Mouse (Mus musculus) kidney, embryonic 16.5 days (tissue): ENCODE results near the gene Cdh3. TPM values are rescaled to one million over a fixed set of nuclear protein-coding genes. Genes with fewer than 3 reads are reported as not detected.

Experiments used
- ATAC-seq: fragments of 200-750 bp; cut with Nextera tagmentation; 2 replicates; pipeline ENCODE4 v1.8.0; 2017; ENCODE audit warnings: moderate TSS enrichment; ENCODE audit not compliant: low FRiP score, low TSS enrichment
- H3K27ac ChIP-seq: fragments of 300-500 bp; sonication (generic); 2 replicates; pipeline ENCODE4 v1.5.1; 2014; ENCODE audit warnings: low read length
- H3K27me3 ChIP-seq: fragments of 300-500 bp; sonication (generic); 2 replicates; pipeline ENCODE4 v1.6.1; 2014; ENCODE audit warnings: low read length, control low read depth, mixed read lengths; ENCODE audit not compliant: insufficient read depth
- H3K36me3 ChIP-seq: fragments of 300-500 bp; sonication (generic); 2 replicates; pipeline ENCODE4 v1.6.1; 2014; ENCODE audit warnings: low read length, control low read depth, mixed read lengths; ENCODE audit not compliant: insufficient read depth
- H3K4me1 ChIP-seq: fragments of 300-500 bp; sonication (generic); 2 replicates; pipeline ENCODE4 v1.6.1; 2014; ENCODE audit warnings: low read length, control low read depth, mixed read lengths; ENCODE audit not compliant: insufficient read depth
- H3K4me2 ChIP-seq: fragments of 300-500 bp; sonication (generic); replicated peaks from 2 replicates; pipeline ENCODE4 v1.6.1; 2014; ENCODE audit warnings: low read depth, low read length
- H3K4me3 ChIP-seq: fragments of 300-500 bp; sonication (generic); 2 replicates; pipeline ENCODE4 v1.5.1; 2014; ENCODE audit warnings: mild to moderate bottlenecking, low read length
- H3K9ac ChIP-seq: fragments of 300-500 bp; sonication (generic); replicated peaks from 2 replicates; pipeline ENCODE4 v1.6.1; 2014; ENCODE audit warnings: low read length
- H3K9me3 ChIP-seq: fragments of 300-500 bp; sonication (generic); 2 replicates; pipeline ENCODE4 v1.6.1; 2016; ENCODE audit warnings: low read length, control low read depth
- WGBS: fragments of 180-500 bp; shearing (Covaris S2); extraction: QIAGEN DNeasy Blood & Tissue Kit; methylation state at CpG from one replicate; pipeline ENCODE4 v1.1.7; 2014; 5-methylcytosine and 5-hydroxymethylcytosine counted together
- polyA plus RNA-seq: library from polyadenylated mRNA; unstranded; fragments of >200 nt; fragmentation: Nextera tagmentation; extraction: Ambion mirVana; gene quantifications from 2 replicates; pipeline ENCODE4 v1.2.1, GENCODE M21; 2015

The Cdh3 gene
- polyA plus RNA-seq, 1 experiment from 2014 or later, result 31.0 TPM

DNA sequence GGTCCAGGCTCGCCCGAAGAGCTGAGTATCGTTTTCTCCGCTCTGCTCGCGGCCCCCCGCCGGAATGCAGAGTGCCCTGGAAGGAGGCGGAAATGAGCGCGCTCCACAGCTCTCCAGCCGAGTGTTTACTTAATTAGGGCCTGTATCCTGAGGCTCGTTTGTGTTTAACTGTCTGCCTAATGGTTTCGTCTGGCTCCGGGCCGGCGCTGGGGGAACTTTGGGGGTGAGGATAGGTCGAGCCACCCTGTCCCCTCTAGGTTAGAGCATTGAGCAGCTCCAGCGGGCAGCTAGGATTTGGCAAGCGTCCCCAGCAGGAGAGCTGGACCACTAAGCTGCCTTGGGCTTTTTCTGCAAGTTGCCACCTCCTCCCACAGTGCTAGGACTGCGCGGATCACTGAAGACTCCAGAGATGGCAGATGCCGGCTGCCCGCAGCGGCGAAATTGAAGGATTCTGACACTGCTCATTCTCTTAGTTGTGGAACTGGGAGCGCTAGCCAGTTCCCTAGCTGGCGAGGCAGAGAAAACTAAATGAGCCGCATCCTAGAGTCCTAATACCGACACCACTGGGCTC lies 2.8 kb upstream of the Cdh3 start:
- H3K9ac ChIP-seq, result peak overlapping the region; percentile 61
- peaks cover 8% of the 10 kb centered on the region for H3K27me3 ChIP-seq
- H3K4me3 ChIP-seq, result peak overlapping the region; percentile 41
- ATAC-seq, result peak; percentile 55; the same call in 1 of the 2 replicates
- H3K36me3 ChIP-seq, result no peaks in the 10 kb centered on the region
- H3K4me2 ChIP-seq, result peak overlapping the region; percentile 69
- H3K9me3 ChIP-seq, result no peaks in the 10 kb centered on the region
- H3K27ac ChIP-seq, result peak overlapping the region; percentile 73
- 2% methylated on average over 30 of the region's 30 CpGs for WGBS
- peaks cover 40% of the 10 kb centered on the region for H3K4me1 ChIP-seq

DNA sequence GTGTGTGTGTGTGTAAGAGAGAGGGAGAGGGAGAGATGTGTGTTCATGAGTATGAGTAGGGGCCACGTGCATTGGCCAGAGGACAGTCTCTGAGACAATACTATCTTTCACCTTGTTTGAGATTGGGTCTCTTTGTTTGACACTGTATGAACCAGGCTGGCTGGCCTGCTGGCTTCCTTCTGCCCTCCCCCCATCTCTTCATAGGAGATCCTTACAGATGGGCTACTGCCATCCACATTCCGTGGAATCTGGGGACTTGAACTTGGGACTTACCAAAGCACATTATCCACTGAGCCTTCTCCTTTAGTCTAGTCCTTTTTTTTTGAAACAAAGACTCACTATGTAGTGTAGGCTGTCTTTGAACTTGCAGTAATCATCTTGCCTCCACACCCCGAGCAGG lies 2.2 kb upstream of the Cdh3 start:
- H3K4me1 ChIP-seq, result peaks cover 47% of the 10 kb centered on the region
- no peak for ATAC-seq
- no peaks in the 10 kb centered on the region for H3K36me3 ChIP-seq
- H3K27ac ChIP-seq, result no peak overlapping the region
- peak overlapping the region; percentile 69 for H3K4me2 ChIP-seq
- H3K9ac ChIP-seq, result no peak overlapping the region
- peaks cover 8% of the 10 kb centered on the region for H3K27me3 ChIP-seq
- WGBS, result 37% methylated on average over 3 of the region's 3 CpGs
- no peaks in the 10 kb centered on the region for H3K9me3 ChIP-seq
- peak overlapping the region; percentile 41; the same call in 1 of the 2 replicates for H3K4me3 ChIP-seq

DNA sequence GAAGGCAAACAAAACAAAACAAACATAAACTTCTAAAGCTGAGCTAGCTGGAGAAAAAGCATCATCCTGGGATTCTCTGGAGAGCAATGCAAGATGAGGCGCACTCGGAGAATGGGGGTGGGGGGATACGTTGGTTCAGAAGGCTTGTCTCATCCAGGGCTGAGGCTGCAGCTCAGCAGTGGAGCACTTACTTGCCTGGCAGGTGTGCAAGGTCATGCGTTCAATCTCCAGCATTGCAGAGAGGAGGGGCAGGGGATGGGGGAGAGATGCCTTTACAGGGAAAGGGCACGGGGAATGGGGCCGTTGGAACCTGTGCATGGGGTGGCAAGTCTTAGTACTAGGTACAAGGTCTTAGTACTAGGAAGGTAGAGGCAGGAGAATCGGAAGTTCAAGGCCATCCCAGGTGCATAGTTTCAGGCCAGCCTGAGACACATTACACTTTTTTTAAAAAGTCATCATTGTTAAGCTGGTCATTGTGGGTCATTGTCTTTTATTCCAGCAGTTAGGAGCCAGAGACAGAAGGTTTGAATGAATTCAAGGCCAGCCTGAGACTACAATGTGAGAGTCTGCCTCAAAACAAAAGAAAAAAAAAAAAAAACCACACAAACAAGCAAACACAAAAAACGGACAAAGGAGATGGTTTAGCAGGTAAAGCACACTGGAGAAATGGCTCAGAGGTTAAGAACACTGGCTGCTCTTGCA lies 1.5 kb upstream of the Cdh3 start:
- Histone ChIP-seq H3K27me3 (peaks cover 8% of the 10 kb centered on the region), H3K4me1 (peaks cover 48% of the 10 kb centered on the region), H3K4me3 (no peak overlapping the region), H3K27ac (no peak overlapping the region), H3K9me3 (no peaks in the 10 kb centered on the region), H3K9ac (no peak overlapping the region), H3K36me3 (no peaks in the 10 kb centered on the region), H3K4me2 (no peak overlapping the region)
- no peak for ATAC-seq
- WGBS, result 66% methylated on average over 8 of the region's 8 CpGs

DNA sequence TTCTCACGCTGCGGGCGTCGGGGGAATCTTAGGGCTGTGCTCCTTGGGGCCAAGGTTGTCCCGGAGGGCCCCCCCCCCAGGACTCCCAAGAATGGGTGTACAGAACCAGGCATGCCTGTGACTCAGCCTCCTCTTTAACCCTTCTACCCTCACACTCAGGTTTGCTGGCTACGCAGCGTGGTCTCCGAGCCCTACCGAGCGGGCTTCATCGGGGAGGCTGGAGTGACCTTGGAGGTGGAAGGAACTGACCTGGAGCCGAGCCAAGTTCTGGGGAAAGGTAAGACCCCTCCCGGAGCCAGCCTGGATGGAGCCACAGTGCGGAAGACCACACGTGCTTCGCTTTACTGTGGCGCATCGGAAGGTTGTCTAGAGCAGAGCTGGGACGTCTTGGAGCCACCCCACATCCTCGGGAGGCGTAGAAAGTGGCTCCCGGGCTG lies 392 bp downstream of the Cdh3 start:
- no peaks in the 10 kb centered on the region for H3K36me3 ChIP-seq
- peaks cover 48% of the 10 kb centered on the region for H3K4me1 ChIP-seq
- H3K4me3 ChIP-seq, result peak overlapping the region; percentile 55
- WGBS, result 1% methylated on average over 21 of the region's 22 CpGs
- ATAC-seq, result peak; percentile 49
- peak overlapping the region; percentile 88 for H3K27ac ChIP-seq
- peaks cover 8% of the 10 kb centered on the region for H3K27me3 ChIP-seq
- no peaks in the 10 kb centered on the region for H3K9me3 ChIP-seq
- H3K9ac ChIP-seq, result peak overlapping the region; percentile 73
- H3K4me2 ChIP-seq, result peak overlapping the region; percentile 71

DNA sequence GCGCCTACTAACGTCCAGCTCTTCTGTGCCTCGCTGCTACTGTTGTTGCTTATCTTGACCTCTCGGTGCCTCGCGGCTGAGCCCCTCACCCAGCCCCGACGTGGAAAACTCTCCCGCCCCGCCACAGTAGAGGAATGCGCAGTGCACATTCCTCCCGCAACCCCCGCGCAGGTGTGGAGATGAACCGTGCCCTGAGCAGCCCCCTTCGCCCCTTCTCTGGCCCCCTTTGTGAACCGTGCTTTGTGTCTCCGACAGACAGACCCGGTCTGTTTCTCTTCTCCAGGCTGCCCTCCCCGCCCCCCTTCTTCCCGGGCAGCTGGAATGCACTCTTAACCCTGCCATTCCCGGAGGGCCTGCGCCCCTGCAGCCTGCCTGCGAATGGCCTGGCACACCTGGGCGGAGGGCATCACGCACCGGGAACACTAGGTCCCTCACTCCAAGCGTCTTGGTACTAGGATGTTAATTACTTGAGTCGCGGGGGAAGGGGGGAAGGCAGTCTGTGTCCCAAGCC lies 895 bp downstream of the Cdh3 start:
- Histone ChIP-seq H3K4me3 (peak overlapping the region; percentile 55), H3K9me3 (no peaks in the 10 kb centered on the region), H3K9ac (peak overlapping the region; percentile 73), H3K36me3 (no peaks in the 10 kb centered on the region), H3K27ac (peak overlapping the region; percentile 88), H3K27me3 (peaks cover 8% of the 10 kb centered on the region), H3K4me2 (peak overlapping the region; percentile 71), H3K4me1 (peaks cover 53% of the 10 kb centered on the region)
- under 1% methylated on average over 30 of the region's 30 CpGs for WGBS
- peak; percentile 27 for ATAC-seq

DNA sequence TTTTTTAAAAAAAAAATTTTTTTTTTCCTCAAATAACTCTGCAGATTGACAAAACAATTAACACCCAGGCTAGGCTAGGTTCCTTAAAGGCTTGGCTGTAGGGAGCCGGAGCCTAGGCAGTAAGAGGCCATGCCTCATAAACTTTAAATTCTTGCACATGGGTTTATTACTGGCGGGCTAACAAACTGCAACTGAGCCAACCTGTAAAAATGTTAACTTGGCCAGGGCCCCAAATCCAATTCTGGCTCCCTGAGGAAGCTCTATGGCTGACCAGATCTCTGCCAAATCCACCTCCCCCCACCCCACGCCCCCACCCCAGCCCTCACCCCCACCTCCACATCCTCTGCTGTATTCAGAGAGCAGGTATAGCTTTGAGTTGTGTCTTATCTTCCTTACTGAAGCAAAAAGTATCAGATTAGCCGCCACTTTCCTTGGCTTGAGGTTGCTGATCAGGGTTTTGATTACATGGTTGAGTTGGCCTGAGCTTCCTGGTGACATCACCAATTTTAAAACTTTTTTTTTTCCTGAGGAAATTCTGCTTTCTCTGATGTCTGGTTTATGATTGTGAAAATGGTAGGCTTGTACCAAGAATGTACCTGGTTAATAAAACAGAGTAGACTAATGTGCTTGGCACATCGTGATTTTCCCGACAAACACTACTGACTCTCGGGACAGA lies 1.9 kb downstream of the Cdh3 start:
- peak; percentile 44; the same call in 1 of the 2 replicates for ATAC-seq
- H3K9me3 ChIP-seq, result no peaks in the 10 kb centered on the region
- 22% methylated on average over 7 of the region's 7 CpGs for WGBS

DNA sequence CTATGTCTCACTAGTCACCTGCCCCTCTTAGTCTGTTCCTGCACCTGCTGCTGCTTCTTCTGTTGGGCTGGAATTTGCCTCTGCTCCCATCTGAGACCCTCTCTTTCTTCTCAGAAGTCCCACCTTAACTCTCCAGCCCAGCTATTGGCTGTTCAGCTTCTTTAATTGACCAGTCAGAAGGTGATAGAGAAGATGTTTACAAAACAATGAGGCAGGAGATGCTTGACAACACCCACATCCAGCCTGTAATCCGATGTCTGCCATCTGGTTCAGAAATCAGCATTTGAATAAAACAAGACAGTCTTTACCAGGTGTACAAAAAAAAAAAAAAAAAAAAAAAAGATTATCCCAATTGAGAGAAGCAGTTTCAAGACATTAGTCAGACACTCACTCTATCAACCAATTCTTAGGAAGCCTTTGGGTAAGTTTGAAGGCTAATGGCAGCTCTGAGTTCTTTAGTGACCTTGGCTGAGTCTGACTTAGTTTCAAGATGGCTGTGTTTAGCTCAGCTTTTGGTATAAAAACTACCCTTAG lies 5.3 kb downstream of the Cdh3 start:
- H3K9ac ChIP-seq, result no peak overlapping the region
- no peak overlapping the region for H3K27ac ChIP-seq
- H3K36me3 ChIP-seq, result no peaks in the 10 kb centered on the region
- no peaks in the 10 kb centered on the region for H3K9me3 ChIP-seq
- no peak overlapping the region for H3K4me2 ChIP-seq
- peaks cover 41% of the 10 kb centered on the region for H3K4me1 ChIP-seq
- H3K4me3 ChIP-seq, result no peak overlapping the region
- ATAC-seq, result no peak
- 25% methylated on average over 1 of the region's 1 CpGs for WGBS
- peaks cover 2% of the 10 kb centered on the region; the same call in 1 of the 2 replicates for H3K27me3 ChIP-seq

More for the DNA sequence above, 1.9 kb downstream of the Cdh3 start:
- Histone ChIP-seq H3K9ac (no peak overlapping the region; the same call in 1 of the 2 replicates), H3K27ac (peak overlapping the region; percentile 88), H3K36me3 (no peaks in the 10 kb centered on the region), H3K4me3 (peak overlapping the region; percentile 55), H3K4me2 (peak overlapping the region; percentile 71), H3K27me3 (peaks cover 8% of the 10 kb centered on the region), H3K4me1 (peaks cover 54% of the 10 kb centered on the region)

DNA sequence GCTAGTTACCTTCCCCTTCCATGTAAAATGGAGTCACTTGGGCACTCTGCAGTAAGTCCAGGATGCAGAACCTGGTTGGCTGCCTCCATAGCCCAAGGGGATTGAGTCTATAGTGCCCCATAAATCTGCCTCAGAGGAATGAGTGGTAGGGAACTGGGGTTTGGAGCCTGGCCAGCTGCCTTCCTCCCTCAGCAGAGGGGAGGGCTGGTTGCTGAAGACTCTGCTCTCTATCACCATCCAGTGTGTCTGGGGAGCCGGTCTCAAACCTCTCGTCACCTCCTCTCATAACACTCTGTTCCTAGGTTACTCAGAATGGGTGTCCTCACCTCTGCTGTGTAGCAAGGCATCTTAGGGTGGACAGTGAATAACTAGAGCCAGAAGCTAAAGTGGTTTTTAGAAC lies 5.9 kb downstream of the Cdh3 start:
- no peaks in the 10 kb centered on the region for H3K36me3 ChIP-seq
- no peaks in the 10 kb centered on the region; the same call in 1 of the 2 replicates for H3K27me3 ChIP-seq
- H3K27ac ChIP-seq, result no peak overlapping the region
- peaks cover 35% of the 10 kb centered on the region for H3K4me1 ChIP-seq
- no peak overlapping the region for H3K9ac ChIP-seq
- ATAC-seq, result no peak
- no peak overlapping the region for H3K4me3 ChIP-seq
- H3K9me3 ChIP-seq, result no peaks in the 10 kb centered on the region
- 34% methylated on average over 2 of the region's 2 CpGs for WGBS
- H3K4me2 ChIP-seq, result no peak overlapping the region

DNA sequence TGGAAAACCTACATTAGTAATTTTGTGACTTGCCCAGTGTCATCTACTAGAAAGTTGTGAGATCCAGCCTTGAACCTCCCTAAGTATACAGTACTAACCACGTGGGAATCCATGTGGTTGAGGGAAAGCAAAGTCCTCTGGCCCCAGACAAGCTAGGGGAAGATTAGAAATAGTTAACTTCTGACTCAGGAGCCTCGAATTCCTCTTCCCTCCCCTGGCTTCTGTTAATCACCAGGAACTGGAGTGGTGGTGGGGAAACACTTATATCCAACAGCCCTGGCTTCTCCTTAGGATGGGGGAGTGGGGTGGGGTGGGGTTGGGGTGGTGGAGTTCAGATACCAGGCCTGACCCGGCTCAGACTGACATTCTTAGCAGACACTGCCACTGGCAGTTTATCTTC lies 8.1 kb downstream of the Cdh3 start:
- H3K27ac ChIP-seq, result no peak overlapping the region
- 11% methylated on average over 3 of the region's 3 CpGs for WGBS
- ATAC-seq, result no peak

More for the DNA sequence above, 8.1 kb downstream of the Cdh3 start:
- Histone ChIP-seq H3K4me1 (peaks cover 15% of the 10 kb centered on the region), H3K9me3 (no peaks in the 10 kb centered on the region), H3K27me3 (no peaks in the 10 kb centered on the region), H3K36me3 (no peaks in the 10 kb centered on the region), H3K9ac (no peak overlapping the region), H3K4me2 (no peak overlapping the region), H3K4me3 (no peak overlapping the region)
